In genomic region chr8:10300797-10301196, GRCm38 (mm10) we compare ENCODE assay signal across 12 mouse cellular contexts.
A peak's percentile ranks its signal among the peaks of the same experiment; 100 is the strongest.
DNase-seq lines count a peak whose midpoint lies in the region; ATAC-seq and TF ChIP-seq lines count a peak whose summit lies in the region.
"Had no signal": no experiment of that assay in that cellular context is flagged by ENCODE, and none has a peak within 500 bp of the region (broad histone marks: within the 10 kb centered on the region; RNA-seq: fewer than 3 reads in every experiment).

No protein-coding gene starts in this region.

- no peak overlapping the region for H3K4me3 ChIP-seq in gastrocnemius, adult 2 months
- no peak overlapping the region for H3K4me3 ChIP-seq in liver, postnatal 0 days (ENCODE audit: low read depth, low read length)
- H3K4me3 ChIP-seq in liver, embryonic 11.5 days (ENCODE audit: low read depth, low read length): no peak overlapping the region
- no peak overlapping the region for H3K4me3 ChIP-seq in G1E (ENCODE audit: low read depth, low read length)
- H3K4me3 ChIP-seq: neural tube, embryonic 12.5 days had no signal

- DNase-seq in gastrocnemius, adult 2 months: no peak
- no peak for DNase-seq in gastrocnemius, adult 8-10 months (ENCODE audit: low spot score in 2 of 2)
- DNase-seq in liver, postnatal 0 days: no peak
- DNase-seq in liver, embryonic 11.5 days (ENCODE audit: low spot score): no peak
- DNase-seq in G1E (ENCODE audit: low spot score): peak; percentile 2
- no peak for DNase-seq in MN1 (ENCODE audit: low spot score)
- no peak for DNase-seq in adrenal gland, postnatal 36 days
- DNase-seq: heart, adult 18-20 months; layer of hippocampus, postnatal 36 days had no signal

- no peak for TF ChIP-seq EP300 in liver, postnatal 0 days (IDR thresholded peaks at IDR 0.05; ENCODE audit: low read depth)

- H3K9me3 ChIP-seq in liver, postnatal 0 days (ENCODE audit: low read length): no peaks in the 10 kb centered on the region
- no peaks in the 10 kb centered on the region for H3K9me3 ChIP-seq in liver, embryonic 11.5 days (ENCODE audit: control insufficient read depth, low read length)
- no peaks in the 10 kb centered on the region for H3K9me3 ChIP-seq in G1E (replicated peaks)
- H3K9me3 ChIP-seq: neural tube, embryonic 12.5 days had no signal

- no peaks in the 10 kb centered on the region for H3K4me1 ChIP-seq in liver, postnatal 0 days (ENCODE audit: insufficient read depth)
- no peaks in the 10 kb centered on the region for H3K4me1 ChIP-seq in liver, embryonic 11.5 days (replicated peaks; ENCODE audit: control insufficient read depth, insufficient read depth, low read length)
- H3K4me1 ChIP-seq in G1E (ENCODE audit: insufficient read depth, low read depth, low read length): no peaks in the 10 kb centered on the region
- H3K4me1 ChIP-seq: neural tube, embryonic 12.5 days had no signal

- intact Hi-C loops in gastrocnemius, adult 2 months (cut with DNase I): loop anchor here (2.0 kb wide), 1 partner anchor 324 kb away; the partner anchor contains the start of genes Abhd13 and Lig4

- ATAC-seq in liver, postnatal 0 days: no peak
- no peak for ATAC-seq in liver, embryonic 11.5 days (replicated peaks; ENCODE audit: low FRiP score)
- ATAC-seq in G1E (ENCODE audit: extremely low read depth, insufficient number of reproducible peaks, low FRiP score, poor library complexity, severe bottlenecking): no peak
- ATAC-seq in inflammation-experienced regulatory T-cells, adult 6 months: peak; percentile 54

- no peaks in the 10 kb centered on the region for H3K27me3 ChIP-seq in liver, postnatal 0 days (ENCODE audit: insufficient read depth, low read length)
- H3K27me3 ChIP-seq in liver, embryonic 11.5 days (replicated peaks; ENCODE audit: control insufficient read depth, insufficient read depth, low read length): no peaks in the 10 kb centered on the region
- no peaks in the 10 kb centered on the region for H3K27me3 ChIP-seq in G1E (ENCODE audit: insufficient read depth, low read length)
- H3K27me3 ChIP-seq: neural tube, embryonic 12.5 days had no signal

- H3K27ac ChIP-seq in gastrocnemius, adult 2 months: no peak overlapping the region
- no peak overlapping the region for H3K27ac ChIP-seq in liver, postnatal 0 days (ENCODE audit: low read depth)
- H3K27ac ChIP-seq in liver, embryonic 11.5 days (ENCODE audit: low read depth, low read length): no peak overlapping the region
- H3K27ac ChIP-seq: macrophage; neural tube, embryonic 12.5 days had no signal

- WGBS in liver, postnatal 0 days (ENCODE audit: insufficient replicate concordance): 33% methylated on average over 3 of the region's 3 CpGs
- 50% methylated on average over 3 of the region's 3 CpGs for WGBS in liver, embryonic 11.5 days

- H3K36me3 ChIP-seq in liver, postnatal 0 days (replicated peaks; ENCODE audit: insufficient read depth, low read length): no peaks in the 10 kb centered on the region
- H3K36me3 ChIP-seq in liver, embryonic 11.5 days (ENCODE audit: control insufficient read depth, insufficient read depth, low read length): no peaks in the 10 kb centered on the region
- no peaks in the 10 kb centered on the region for H3K36me3 ChIP-seq in G1E (replicated peaks)
- H3K36me3 ChIP-seq: neural tube, embryonic 12.5 days had no signal

- TF ChIP-seq CTCF in gastrocnemius, adult 2 months (IDR thresholded peaks at IDR 0.05): peak; percentile 50
- peak; percentile 60 for TF ChIP-seq CTCF in liver, postnatal 0 days (IDR thresholded peaks at IDR 0.05; ENCODE audit: low read depth)
- TF ChIP-seq CTCF in G1E (IDR thresholded peaks at IDR 0.05; ENCODE audit: low read depth, low read length): no peak

- H3K9ac ChIP-seq in liver, postnatal 0 days (replicated peaks): no peak overlapping the region
- no peak overlapping the region for H3K9ac ChIP-seq in liver, embryonic 11.5 days (ENCODE audit: low read depth, low read length)
- H3K9ac ChIP-seq: neural tube, embryonic 12.5 days had no signal

- no peak overlapping the region for H3K4me2 ChIP-seq in liver, postnatal 0 days (ENCODE audit: low read depth, low read length)
- H3K4me2 ChIP-seq in liver, embryonic 11.5 days: no peak overlapping the region
- H3K4me2 ChIP-seq: neural tube, embryonic 12.5 days had no signal
